Mouse (Mus musculus) ovary, adult 18-20 months (tissue): ENCODE data around the gene Cyp19a1.

ENCODE experiments used
- DNase-seq: peaks from one replicate; pipeline ENCODE4 v3.0.0; 2022; ENCODE audit warnings: low spot score, mixed read lengths

The Cyp19a1 gene

DNA sequence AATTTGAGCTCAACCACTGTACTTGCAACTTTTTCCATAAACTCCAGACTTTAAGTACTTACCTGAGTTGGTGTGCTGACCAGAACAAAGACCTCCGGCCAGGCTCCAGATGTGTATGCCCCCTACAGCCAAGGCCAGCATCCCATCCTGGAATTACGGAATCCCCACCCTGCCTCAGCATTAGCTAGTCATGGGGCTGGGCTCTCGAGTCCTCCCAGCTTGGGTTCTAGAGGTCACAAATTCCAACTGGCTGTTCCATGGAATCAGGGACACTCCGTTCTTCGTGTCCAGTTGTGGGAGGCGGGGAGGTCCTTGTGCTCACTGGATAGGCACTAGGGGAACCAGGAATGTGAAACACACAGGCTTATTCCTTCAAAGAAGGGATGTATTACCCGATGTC, at the start of gene Cyp19a1:
Cyp19a1 (minus strand) TSS at position 101 of the 400 bp plus-strand sequence.
- no peak for DNase-seq

DNA sequence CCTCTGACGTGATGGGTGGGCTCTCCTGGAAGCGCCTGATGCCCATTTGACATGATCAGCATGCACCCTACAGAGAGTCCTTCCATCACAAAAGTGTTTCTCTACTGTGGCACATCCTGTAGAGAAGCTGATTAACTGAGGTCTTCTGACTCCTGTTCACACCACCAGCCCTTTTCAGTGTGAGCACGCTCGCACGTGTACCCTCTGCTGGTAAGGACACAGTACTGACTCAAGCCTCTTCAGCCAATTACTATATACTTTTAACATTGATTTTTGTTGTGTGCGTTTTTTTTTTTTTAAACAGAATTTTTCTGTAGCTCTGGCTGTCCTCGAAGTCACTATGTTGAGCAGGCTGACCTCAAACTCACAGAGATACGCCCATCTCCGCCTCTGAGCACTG, 48.5 kb upstream of the Cyp19a1 start:
- no peak for DNase-seq

DNA sequence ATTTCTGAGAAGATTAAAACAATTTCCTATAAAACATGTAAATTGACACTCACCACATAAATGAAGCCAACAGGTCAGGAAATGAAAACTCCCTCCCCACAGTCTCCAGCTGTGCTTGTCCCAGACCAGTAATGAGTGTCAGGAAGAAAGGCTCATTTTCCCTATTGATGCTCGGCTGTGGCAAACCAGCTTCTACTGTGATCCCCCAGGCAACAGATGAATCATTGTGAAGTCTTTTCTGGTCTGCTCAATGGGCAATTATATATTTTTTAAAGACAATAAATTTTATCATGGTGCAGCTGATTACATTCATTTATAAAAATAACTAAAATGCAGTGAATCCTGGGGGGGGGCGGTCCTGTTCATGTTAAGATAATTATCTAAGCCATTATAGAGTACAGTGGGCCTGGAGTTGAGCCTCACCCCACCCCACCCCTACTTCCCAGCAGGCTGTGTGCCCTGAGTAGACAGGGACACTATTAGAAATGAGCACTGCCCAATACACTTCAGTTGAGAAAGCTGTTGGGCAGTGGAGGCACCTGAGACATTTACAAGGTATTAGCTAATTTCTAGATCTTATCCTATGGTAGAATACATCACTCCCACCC, 40.9 kb upstream of the Cyp19a1 start:
- no peak for DNase-seq

DNA sequence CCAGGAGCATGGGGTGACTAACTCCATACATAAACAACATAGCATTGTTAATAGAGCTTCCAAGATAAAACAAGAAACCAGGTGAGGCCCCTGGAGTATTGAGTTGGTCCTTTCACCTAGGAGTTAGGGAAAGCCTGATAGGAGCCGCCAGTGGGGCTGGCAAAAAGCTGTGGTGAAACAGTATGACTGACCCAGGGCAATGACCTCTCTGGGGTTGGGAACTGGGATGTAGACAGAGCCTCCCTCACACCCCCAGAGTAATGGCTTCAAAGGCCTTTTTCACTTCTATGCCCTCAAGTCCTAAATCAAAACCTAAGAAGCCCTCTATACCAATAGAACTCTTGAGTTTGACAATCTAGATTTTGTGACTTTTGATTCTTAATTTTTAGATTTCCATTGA, 40.3 kb upstream of the Cyp19a1 start:
- DNase-seq = no peak

GRCm38 (mm10) chr9:54301255-54301654, 33.3 kb upstream of the Cyp19a1 start:
- no peak for DNase-seq

- DNase-seq = no peak
Observed at GRCm38 (mm10) chr9:54299792-54300191, 31.9 kb upstream of the Cyp19a1 start.

GRCm38 (mm10) chr9:54299389-54299788, 31.5 kb upstream of the Cyp19a1 start:
- no peak for DNase-seq

DNA sequence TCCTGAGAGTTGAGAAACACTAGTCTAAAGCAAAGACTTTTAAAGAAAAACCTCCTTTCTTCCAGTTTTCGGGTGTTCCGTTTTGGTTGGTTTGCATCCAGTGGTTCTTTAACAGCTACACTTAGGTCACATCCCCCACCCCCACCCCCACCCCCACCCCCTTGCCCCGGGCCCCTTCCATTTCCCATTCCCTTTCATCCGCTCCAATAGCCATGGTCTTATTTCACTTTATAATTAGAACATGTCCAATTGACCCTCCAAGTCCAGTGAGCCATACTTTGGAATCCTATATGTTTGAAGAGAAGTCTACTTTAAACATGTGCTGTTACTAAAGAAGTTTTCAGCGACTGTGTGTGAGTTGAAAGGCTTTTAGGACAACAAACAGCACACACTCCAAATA, 19.9 kb upstream of the Cyp19a1 start:
- DNase-seq = no peak

- DNase-seq = no peak
Observed at GRCm38 (mm10) chr9:54286331-54286987, 18.5 kb upstream of the Cyp19a1 start, which contains the start of gene Gldn. Gene Gldn (plus strand): TSS chr9:54286486.

GRCm38 (mm10) chr9:54279046-54279589, 11.2 kb upstream of the Cyp19a1 start:
- no peak for DNase-seq

GRCm38 (mm10) chr9:54275283-54275682, 7.4 kb upstream of the Cyp19a1 start:
- DNase-seq = no peak

- no peak for DNase-seq
Observed at GRCm38 (mm10) chr9:54270889-54271288, 3.0 kb upstream of the Cyp19a1 start.

DNA sequence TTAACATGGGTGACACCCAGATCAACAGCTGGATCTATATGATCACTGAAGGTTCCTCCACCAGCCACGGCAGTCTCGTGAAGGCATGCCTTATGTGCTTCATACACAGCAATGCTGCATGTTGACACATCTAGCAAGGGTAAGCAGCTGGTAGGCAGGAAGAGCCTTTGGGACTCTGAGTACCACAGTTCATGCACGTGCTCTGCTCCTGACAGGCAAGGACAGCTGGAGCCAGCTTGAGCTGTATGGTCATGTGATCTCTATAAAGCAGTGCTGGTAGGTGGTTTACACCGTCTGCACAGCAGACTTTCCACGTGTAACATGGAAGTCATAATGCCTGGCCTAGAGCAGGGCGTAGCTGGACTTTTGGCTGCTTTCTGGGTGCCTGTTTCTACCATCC, 2.1 kb upstream of the Cyp19a1 start:
- DNase-seq = no peak

DNA sequence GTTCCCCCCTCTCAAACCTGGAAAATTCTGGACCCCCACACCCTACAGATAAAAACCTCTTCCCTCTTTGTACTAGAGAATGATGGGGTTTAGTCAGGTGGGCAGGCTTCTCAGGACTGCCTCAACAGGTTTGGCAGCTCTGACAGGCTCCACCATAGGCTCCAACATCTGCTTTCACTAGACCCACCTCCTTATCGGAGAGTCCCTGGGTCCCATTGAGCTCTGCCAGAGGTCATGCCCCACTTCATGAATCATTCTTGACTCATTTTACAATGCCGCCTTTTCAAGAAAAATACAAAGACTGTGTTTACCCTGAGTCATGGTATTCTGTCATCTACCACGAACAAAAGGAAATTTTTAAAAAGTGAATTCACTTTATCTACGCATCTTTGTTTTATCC, 3.2 kb downstream of the Cyp19a1 start:
- no peak for DNase-seq

- no peak for DNase-seq
Observed at GRCm38 (mm10) chr9:54244869-54245665, 22.8 kb downstream of the Cyp19a1 start.

GRCm38 (mm10) chr9:54227580-54227979, 40.3 kb downstream of the Cyp19a1 start:
- DNase-seq = no peak

DNA sequence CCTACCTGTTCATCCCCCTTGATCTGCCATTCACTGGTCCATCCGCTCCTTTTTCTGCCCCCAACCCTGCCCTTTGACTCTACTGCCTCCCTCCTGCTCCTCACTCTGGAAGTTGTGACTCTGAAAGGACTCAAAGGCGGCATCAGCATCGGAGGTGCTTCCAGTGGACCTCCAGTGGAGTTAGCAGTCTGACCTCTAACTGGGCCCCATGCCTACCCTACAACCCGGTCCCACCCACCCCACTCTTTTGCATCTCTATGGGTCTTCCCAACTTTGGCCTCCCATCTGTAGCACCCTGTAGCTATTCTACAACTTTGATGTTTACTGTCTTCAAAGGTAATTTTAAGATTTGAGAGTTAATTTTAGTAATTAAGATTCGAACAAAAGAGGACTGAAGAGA, 51.4 kb downstream of the Cyp19a1 start:
- DNase-seq = no peak

DNA sequence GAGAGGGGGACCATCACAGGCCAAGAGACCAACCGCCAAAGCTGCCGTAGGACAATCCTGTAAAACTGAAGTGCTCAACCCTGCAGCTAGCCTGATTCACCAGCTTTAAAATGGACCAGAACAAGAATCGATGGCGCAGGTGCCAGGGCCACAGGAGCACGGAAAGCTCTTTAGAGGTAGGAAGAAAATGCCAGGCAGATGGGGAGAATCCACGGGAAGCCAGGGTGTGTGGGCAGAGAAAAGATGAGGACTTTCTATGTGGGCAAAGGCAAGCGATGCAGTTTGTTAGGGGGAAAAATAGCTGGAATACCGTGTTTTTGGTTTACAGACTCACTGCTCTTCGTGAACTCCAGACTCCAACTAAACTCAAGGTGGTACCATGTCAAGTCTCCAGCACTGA, 53.0 kb downstream of the Cyp19a1 start:
- no peak for DNase-seq

DNA sequence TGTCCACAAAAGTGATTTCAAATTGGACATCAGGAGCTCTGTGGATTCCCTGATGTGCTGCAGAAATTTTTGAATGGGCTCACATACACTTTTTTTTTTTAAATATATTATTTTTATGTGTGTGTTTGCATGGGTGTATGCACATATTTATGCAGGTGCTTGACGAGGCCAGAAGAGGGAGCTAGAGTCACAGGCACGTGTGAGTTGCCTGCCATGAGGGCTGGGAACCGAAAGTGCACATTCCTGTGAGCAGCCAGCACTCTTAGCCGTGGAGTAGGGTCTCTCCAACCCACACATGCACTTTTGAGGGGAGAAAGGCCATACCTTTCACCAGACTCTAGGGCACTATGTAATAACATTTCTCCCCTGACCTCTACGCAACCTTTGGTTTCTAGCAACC, 73.1 kb downstream of the Cyp19a1 start:
- no peak for DNase-seq

- no peak for DNase-seq
Observed at GRCm38 (mm10) chr9:54191435-54191834, 76.5 kb downstream of the Cyp19a1 start.

GRCm38 (mm10) chr9:54182484-54182883, 85.4 kb downstream of the Cyp19a1 start:
- no peak for DNase-seq

DNA sequence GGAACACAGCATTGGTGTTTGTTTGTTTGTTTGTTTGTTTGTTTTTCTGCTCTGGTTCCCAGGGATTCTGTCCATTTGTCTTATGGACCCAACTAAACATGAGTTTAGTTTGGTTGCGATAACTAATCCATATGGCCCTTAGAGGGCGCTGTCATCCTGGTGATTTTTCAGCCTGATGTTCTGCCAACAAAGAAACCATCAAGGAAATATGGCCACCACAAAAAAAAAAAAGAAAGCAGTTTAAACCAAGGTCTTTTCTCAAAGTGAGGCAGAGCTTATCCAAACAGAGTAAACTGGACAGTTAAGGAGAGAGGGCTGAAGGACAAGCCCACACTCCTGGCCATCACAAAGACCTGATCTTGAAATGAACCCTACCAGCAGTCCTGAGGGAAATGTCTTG, 86.6 kb downstream of the Cyp19a1 start:
- peak; percentile 19 for DNase-seq

- no peak for DNase-seq
Observed at GRCm38 (mm10) chr9:54180216-54180615, 87.7 kb downstream of the Cyp19a1 start.
